Mouse (Mus musculus): ENCODE measurements around the gene Itga7. TPM values are rescaled to one million over a fixed set of nuclear protein-coding genes. Genes with fewer than 3 reads are reported as not detected.

Itga7 gene
- 635 TPM for polyA plus RNA-seq (2012; fragmentation: generic; extraction: Trizol)

GRCm38 (mm10) chr10:128933574-128933973, at the start of gene Itga7:
Gene Itga7, plus strand, starts transcription at chr10:128933818.
- Histone ChIP-seq H3K79me2 (ENCODE audit: control insufficient read depth, insufficient read depth) (peaks cover 58% of the 10 kb centered on the region), H3K4me3 (peak within 1 kb of the TSS; percentile 91), H3K4me2 (ENCODE audit: low read depth) (peak within 1 kb of the TSS; percentile 98), H3K27me3 (ENCODE audit: control insufficient read depth, insufficient read depth, insufficient read length) (no peaks in the 10 kb centered on the region), H3K36me3 (ENCODE audit: control insufficient read depth, insufficient read depth) (no peaks in the 10 kb centered on the region), H3ac (ENCODE audit: control insufficient read depth, insufficient read length) (peak within 1 kb of the TSS; percentile 47)
- no peak for TF ChIP-seq SRF (IDR thresholded peaks at IDR 0.05; ENCODE audit: control insufficient read depth, insufficient read length, low read depth)
- TF ChIP-seq MAX (IDR thresholded peaks at IDR 0.05; ENCODE audit: low read depth), result no peak
- no peak for TF ChIP-seq E2F4 (IDR thresholded peaks at IDR 0.05; ENCODE audit: insufficient read depth)
- no peak for TF ChIP-seq MYOG (IDR thresholded peaks at IDR 0.05; ENCODE audit: control insufficient read depth in 1 of 3, insufficient read depth in 1 of 3, insufficient read length in 2 of 3, low read depth in 2 of 3)
- no peak for TF ChIP-seq CEBPB (IDR thresholded peaks at IDR 0.05; ENCODE audit: insufficient read depth, poor library complexity, severe bottlenecking)
- no peak for TF ChIP-seq REST (IDR thresholded peaks at IDR 0.05; ENCODE audit: insufficient read depth, insufficient read length)
- TF ChIP-seq MYOD1 (IDR thresholded peaks at IDR 0.05; ENCODE audit: control insufficient read depth in 1 of 3, insufficient read length in 2 of 3, low read depth in 2 of 3), result peak in 1 of 3 experiments; percentile 3
- peak; percentile 84 for TF ChIP-seq POLR2AphosphoS2 (IDR thresholded peaks at IDR 0.05; ENCODE audit: insufficient read length, low read depth)
- TF ChIP-seq TCF3 (IDR thresholded peaks at IDR 0.05; ENCODE audit: insufficient read length, low read depth), result no peak
- no peak for TF ChIP-seq TCF12 (IDR thresholded peaks at IDR 0.05; ENCODE audit: insufficient read depth, poor library complexity, severe bottlenecking)
- no peak for TF ChIP-seq USF1 (IDR thresholded peaks at IDR 0.05; ENCODE audit: low read depth)
- TF ChIP-seq POLR2A (IDR thresholded peaks at IDR 0.05; ENCODE audit: insufficient read length, low read depth), result peak; percentile 82

- no peaks in the 10 kb centered on the region for H3K27me3 ChIP-seq (ENCODE audit: control insufficient read depth, insufficient read depth, insufficient read length)
- TF ChIP-seq MAX (IDR thresholded peaks at IDR 0.05; ENCODE audit: low read depth), result no peak
- TF ChIP-seq POLR2AphosphoS2 (IDR thresholded peaks at IDR 0.05; ENCODE audit: insufficient read length, low read depth), result no peak
- TF ChIP-seq MYOD1 (IDR thresholded peaks at IDR 0.05; ENCODE audit: control insufficient read depth in 1 of 3, insufficient read length in 2 of 3, low read depth in 2 of 3), result no peak
- no peak for TF ChIP-seq SRF (IDR thresholded peaks at IDR 0.05; ENCODE audit: control insufficient read depth, insufficient read length, low read depth)
- no peak for TF ChIP-seq MYOG (IDR thresholded peaks at IDR 0.05; ENCODE audit: control insufficient read depth in 1 of 3, insufficient read depth in 1 of 3, insufficient read length in 2 of 3, low read depth in 2 of 3)
- TF ChIP-seq REST (IDR thresholded peaks at IDR 0.05; ENCODE audit: insufficient read depth, insufficient read length), result no peak
- TF ChIP-seq CEBPB (IDR thresholded peaks at IDR 0.05; ENCODE audit: insufficient read depth, poor library complexity, severe bottlenecking), result no peak
- TF ChIP-seq USF1 (IDR thresholded peaks at IDR 0.05; ENCODE audit: low read depth), result no peak
- no peak for TF ChIP-seq E2F4 (IDR thresholded peaks at IDR 0.05; ENCODE audit: insufficient read depth)
- no peak for TF ChIP-seq TCF12 (IDR thresholded peaks at IDR 0.05; ENCODE audit: insufficient read depth, poor library complexity, severe bottlenecking)
- TF ChIP-seq TCF3 (IDR thresholded peaks at IDR 0.05; ENCODE audit: insufficient read length, low read depth), result no peak
- H3K79me2 ChIP-seq (ENCODE audit: control insufficient read depth, insufficient read depth), result peaks cover 4% of the 10 kb centered on the region
- H3K4me3 ChIP-seq, result peak overlapping the region; percentile 40
- no peak overlapping the region for H3ac ChIP-seq (ENCODE audit: control insufficient read depth, insufficient read length)
- H3K4me2 ChIP-seq (ENCODE audit: low read depth), result peak overlapping the region; percentile 96
- no peaks in the 10 kb centered on the region for H3K36me3 ChIP-seq (ENCODE audit: control insufficient read depth, insufficient read depth)
Observed at GRCm38 (mm10) chr10:128888941-128889827, 44.4 kb upstream of the Itga7 start.

GRCm38 (mm10) chr10:128889846-128890245, 43.8 kb upstream of the Itga7 start:
- H3K4me2 ChIP-seq (ENCODE audit: low read depth), result peak overlapping the region; percentile 96
- TF ChIP-seq CEBPB (IDR thresholded peaks at IDR 0.05; ENCODE audit: insufficient read depth, poor library complexity, severe bottlenecking) (no peak), SRF (IDR thresholded peaks at IDR 0.05; ENCODE audit: control insufficient read depth, insufficient read length, low read depth) (no peak), TCF3 (IDR thresholded peaks at IDR 0.05; ENCODE audit: insufficient read length, low read depth) (no peak), USF1 (IDR thresholded peaks at IDR 0.05; ENCODE audit: low read depth) (no peak), MYOG (IDR thresholded peaks at IDR 0.05; ENCODE audit: control insufficient read depth in 1 of 3, insufficient read depth in 1 of 3, insufficient read length in 2 of 3, low read depth in 2 of 3) (no peak), E2F4 (IDR thresholded peaks at IDR 0.05; ENCODE audit: insufficient read depth) (no peak), MYOD1 (IDR thresholded peaks at IDR 0.05; ENCODE audit: control insufficient read depth in 1 of 3, insufficient read length in 2 of 3, low read depth in 2 of 3) (no peak), POLR2A (IDR thresholded peaks at IDR 0.05; ENCODE audit: insufficient read length, low read depth) (no peak), TCF12 (IDR thresholded peaks at IDR 0.05; ENCODE audit: insufficient read depth, poor library complexity, severe bottlenecking) (no peak), REST (IDR thresholded peaks at IDR 0.05; ENCODE audit: insufficient read depth, insufficient read length) (no peak), POLR2AphosphoS2 (IDR thresholded peaks at IDR 0.05; ENCODE audit: insufficient read length, low read depth) (no peak), MAX (IDR thresholded peaks at IDR 0.05; ENCODE audit: low read depth) (no peak)
- H3K27me3 ChIP-seq (ENCODE audit: control insufficient read depth, insufficient read depth, insufficient read length), result no peaks in the 10 kb centered on the region
- H3K36me3 ChIP-seq (ENCODE audit: control insufficient read depth, insufficient read depth), result no peaks in the 10 kb centered on the region
- peaks cover 4% of the 10 kb centered on the region for H3K79me2 ChIP-seq (ENCODE audit: control insufficient read depth, insufficient read depth)
- peak overlapping the region; percentile 40 for H3K4me3 ChIP-seq
- no peak overlapping the region for H3ac ChIP-seq (ENCODE audit: control insufficient read depth, insufficient read length)

GRCm38 (mm10) chr10:128890383-128891295, 43.0 kb upstream of the Itga7 start:
- Histone ChIP-seq H3K36me3 (ENCODE audit: control insufficient read depth, insufficient read depth) (no peaks in the 10 kb centered on the region), H3K4me3 (peak overlapping the region; percentile 40), H3K4me2 (ENCODE audit: low read depth) (peak overlapping the region; percentile 96), H3ac (ENCODE audit: control insufficient read depth, insufficient read length) (peak overlapping the region; percentile 56), H3K27me3 (ENCODE audit: control insufficient read depth, insufficient read depth, insufficient read length) (no peaks in the 10 kb centered on the region), H3K79me2 (ENCODE audit: control insufficient read depth, insufficient read depth) (peaks cover 4% of the 10 kb centered on the region)
- TF ChIP-seq E2F4 (IDR thresholded peaks at IDR 0.05; ENCODE audit: insufficient read depth), result no peak
- TF ChIP-seq TCF12 (IDR thresholded peaks at IDR 0.05; ENCODE audit: insufficient read depth, poor library complexity, severe bottlenecking), result no peak
- TF ChIP-seq MYOD1 (IDR thresholded peaks at IDR 0.05; ENCODE audit: control insufficient read depth in 1 of 3, insufficient read length in 2 of 3, low read depth in 2 of 3), result no peak
- TF ChIP-seq MAX (IDR thresholded peaks at IDR 0.05; ENCODE audit: low read depth), result no peak
- TF ChIP-seq MYOG (IDR thresholded peaks at IDR 0.05; ENCODE audit: control insufficient read depth in 1 of 3, insufficient read depth in 1 of 3, insufficient read length in 2 of 3, low read depth in 2 of 3), result no peak
- TF ChIP-seq REST (IDR thresholded peaks at IDR 0.05; ENCODE audit: insufficient read depth, insufficient read length), result no peak
- TF ChIP-seq CEBPB (IDR thresholded peaks at IDR 0.05; ENCODE audit: insufficient read depth, poor library complexity, severe bottlenecking), result no peak
- no peak for TF ChIP-seq POLR2AphosphoS2 (IDR thresholded peaks at IDR 0.05; ENCODE audit: insufficient read length, low read depth)
- TF ChIP-seq TCF3 (IDR thresholded peaks at IDR 0.05; ENCODE audit: insufficient read length, low read depth), result no peak
- no peak for TF ChIP-seq POLR2A (IDR thresholded peaks at IDR 0.05; ENCODE audit: insufficient read length, low read depth)
- no peak for TF ChIP-seq SRF (IDR thresholded peaks at IDR 0.05; ENCODE audit: control insufficient read depth, insufficient read length, low read depth)
- TF ChIP-seq USF1 (IDR thresholded peaks at IDR 0.05; ENCODE audit: low read depth), result no peak
